Mouse (Mus musculus) cerebellum, adult 18-20 months (tissue): ENCODE results near the gene Snapc4.
A peak's percentile ranks its signal among the peaks of the same experiment; 100 is the strongest.

ENCODE experiments used
- DNase-seq, 2 experiments: peaks; one replicate each; pipeline ENCODE4 v3.0.0; 2021

Snapc4 gene

GRCm38 (mm10) chr2:26368572-26368971, 11.9 kb downstream of the Snapc4 start:
- no peak for DNase-seq

GRCm38 (mm10) chr2:26367911-26368310, 12.5 kb downstream of the Snapc4 start:
- DNase-seq, result no peak

- peak; percentile 72 to 79 for DNase-seq
Observed at GRCm38 (mm10) chr2:26364738-26365465, 15.6 kb downstream of the Snapc4 start.

GRCm38 (mm10) chr2:26363481-26363880, 17.0 kb downstream of the Snapc4 start:
- DNase-seq, result no peak

- no peak for DNase-seq
Observed at GRCm38 (mm10) chr2:26362991-26363390, 17.5 kb downstream of the Snapc4 start.

- no peak for DNase-seq
Observed at GRCm38 (mm10) chr2:26360772-26361171, 19.7 kb downstream of the Snapc4 start, which contains the start of gene Card9. Gene Card9 (minus strand): TSS chr2:26360918.

GRCm38 (mm10) chr2:26359983-26360382, 20.5 kb downstream of the Snapc4 start:
- DNase-seq, result no peak

GRCm38 (mm10) chr2:26358667-26359320, 21.7 kb downstream of the Snapc4 start:
- no peak for DNase-seq

- DNase-seq, result no peak
Observed at GRCm38 (mm10) chr2:26357484-26357883, 23.0 kb downstream of the Snapc4 start.

GRCm38 (mm10) chr2:26356678-26357077, 23.8 kb downstream of the Snapc4 start:
- DNase-seq, result no peak

GRCm38 (mm10) chr2:26356231-26356630, 24.2 kb downstream of the Snapc4 start:
- DNase-seq, result no peak

- DNase-seq, result peak in 1 of 2 experiments; percentile 8
Observed at GRCm38 (mm10) chr2:26354401-26354800, 26.1 kb downstream of the Snapc4 start.

GRCm38 (mm10) chr2:26353066-26353980, 27.1 kb downstream of the Snapc4 start:
- DNase-seq, result peak in 1 of 2 experiments; percentile 53

- peak; percentile 49 to 66 for DNase-seq
Observed at GRCm38 (mm10) chr2:26352291-26352910, 28.1 kb downstream of the Snapc4 start.

GRCm38 (mm10) chr2:26351358-26352290, 28.8 kb downstream of the Snapc4 start, which contains the start of gene Dnlz:
Gene Dnlz (minus strand): TSS chr2:26352110.
- DNase-seq, result peak; percentile 89 to 97

GRCm38 (mm10) chr2:26348241-26348640, 32.2 kb downstream of the Snapc4 start:
- no peak for DNase-seq

GRCm38 (mm10) chr2:26342609-26343490, 37.6 kb downstream of the Snapc4 start:
- DNase-seq, result no peak

- peak; percentile 77 to 78 for DNase-seq
Observed at GRCm38 (mm10) chr2:26342044-26342443, 38.4 kb downstream of the Snapc4 start.

GRCm38 (mm10) chr2:26341510-26341981, 38.9 kb downstream of the Snapc4 start:
- DNase-seq, result no peak

- DNase-seq, result peak; percentile 67 to 71
Observed at GRCm38 (mm10) chr2:26339204-26339551, 41.3 kb downstream of the Snapc4 start.
